Mouse (Mus musculus): ENCODE measurements around the gene Mpo.

DNA sequence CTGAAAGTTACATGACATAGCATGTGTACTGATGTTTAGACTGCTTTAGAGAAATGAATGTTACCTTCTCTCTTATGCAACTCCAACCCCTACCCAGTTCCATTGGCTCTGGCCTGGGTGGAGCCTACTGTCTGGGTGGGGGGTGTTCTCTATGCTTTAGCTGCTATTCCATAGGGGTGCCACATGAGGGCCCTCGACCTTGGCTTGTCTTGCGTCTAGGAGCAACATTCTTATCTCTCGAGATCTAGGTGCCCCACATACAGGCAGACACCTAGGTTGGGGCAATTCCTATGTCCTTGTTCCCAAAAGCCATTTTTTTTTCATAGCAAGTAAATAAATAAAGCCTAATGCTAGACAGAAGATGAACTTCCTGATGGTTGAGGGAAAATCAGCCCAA lies 33.8 kb upstream of the Mpo start:
- TF ChIP-seq CTCF (IDR thresholded peaks at IDR 0.05; ENCODE audit: control insufficient read depth, insufficient read depth, insufficient read length) = no peak
- TF ChIP-seq MAX (IDR thresholded peaks at IDR 0.05) = no peak
- TF ChIP-seq CEBPB (IDR thresholded peaks at IDR 0.05; ENCODE audit: low read depth) = peak; percentile 27
- TF ChIP-seq MYOG (IDR thresholded peaks at IDR 0.05; ENCODE audit: control insufficient read depth, extremely low read depth, insufficient read length) = no peak
- TF ChIP-seq MYOD1 (IDR thresholded peaks at IDR 0.05; ENCODE audit: control insufficient read depth, insufficient read length, low read depth) = no peak
- no peak for TF ChIP-seq USF1 (IDR thresholded peaks at IDR 0.05; ENCODE audit: low read depth)
- TF ChIP-seq FOSL1 (IDR thresholded peaks at IDR 0.05; ENCODE audit: insufficient read depth, low read length, poor library complexity, severe bottlenecking) = no peak

Data from C2C12 (cell line).